Mouse (Mus musculus) kidney, embryonic 14.5 days (tissue): ENCODE measurements around the gene Plod3. TPM values are rescaled to one million over a fixed set of nuclear protein-coding genes. Genes with fewer than 3 reads are reported as not detected.

Experiments
- ATAC-seq: fragments of 200-750 bp; cut with Nextera tagmentation; 2 replicates; pipeline ENCODE4 v1.8.0; 2017; ENCODE audit warnings: moderate number of reproducible peaks, mild to moderate bottlenecking, moderate TSS enrichment, moderate library complexity; ENCODE audit not compliant: low FRiP score, low TSS enrichment
- H3K27ac ChIP-seq: fragments of 300-500 bp; sonication (generic); 2 replicates; pipeline ENCODE4 v1.5.1; 2014; ENCODE audit warnings: low read depth, mild to moderate bottlenecking, low read length, moderate library complexity, mixed read lengths
- H3K27me3 ChIP-seq: fragments of 300-500 bp; sonication (generic); 2 replicates; pipeline ENCODE4 v1.6.1; 2014; ENCODE audit warnings: mild to moderate bottlenecking, low read length; ENCODE audit not compliant: control insufficient read depth, insufficient read depth
- H3K36me3 ChIP-seq: fragments of 300-500 bp; sonication (generic); 2 replicates; pipeline ENCODE4 v1.6.1; 2014; ENCODE audit warnings: low read length, mixed read lengths; ENCODE audit not compliant: control insufficient read depth, insufficient read depth
- H3K4me1 ChIP-seq: fragments of 300-500 bp; sonication (generic); 2 replicates; pipeline ENCODE4 v1.6.1; 2014; ENCODE audit warnings: low read length, mixed read lengths; ENCODE audit not compliant: control insufficient read depth, insufficient read depth
- H3K4me2 ChIP-seq: fragments of 300-500 bp; sonication (generic); replicated peaks from 2 replicates; pipeline ENCODE4 v1.6.1; 2014; ENCODE audit warnings: low read depth, mild to moderate bottlenecking, low read length
- H3K4me3 ChIP-seq: fragments of 300-500 bp; sonication (generic); 2 replicates; pipeline ENCODE4 v1.5.1; 2014; ENCODE audit warnings: mild to moderate bottlenecking, low read length
- H3K9ac ChIP-seq: fragments of 300-500 bp; sonication (generic); 2 replicates; pipeline ENCODE4 v1.6.1; 2014; ENCODE audit warnings: low read depth, mild to moderate bottlenecking, low read length, moderate library complexity
- H3K9me3 ChIP-seq: fragments of 300-500 bp; sonication (generic); 2 replicates; pipeline ENCODE4 v1.6.1; 2016; ENCODE audit warnings: low read length; ENCODE audit not compliant: control insufficient read depth
- WGBS: fragments of 180-500 bp; shearing (Covaris S2); extraction: QIAGEN DNeasy Blood & Tissue Kit; methylation state at CpG from one replicate; pipeline ENCODE4 v1.1.7; 2014; 5-methylcytosine and 5-hydroxymethylcytosine counted together
- polyA plus RNA-seq: library from polyadenylated mRNA; unstranded; fragments of >200 nt; fragmentation: Nextera tagmentation; extraction: Ambion mirVana; gene quantifications from 2 replicates; pipeline ENCODE4 v1.2.1, GENCODE M21; 2014

Gene Plod3
- polyA plus RNA-seq, 1 experiment from 2014 or later: 41.4 TPM

DNA sequence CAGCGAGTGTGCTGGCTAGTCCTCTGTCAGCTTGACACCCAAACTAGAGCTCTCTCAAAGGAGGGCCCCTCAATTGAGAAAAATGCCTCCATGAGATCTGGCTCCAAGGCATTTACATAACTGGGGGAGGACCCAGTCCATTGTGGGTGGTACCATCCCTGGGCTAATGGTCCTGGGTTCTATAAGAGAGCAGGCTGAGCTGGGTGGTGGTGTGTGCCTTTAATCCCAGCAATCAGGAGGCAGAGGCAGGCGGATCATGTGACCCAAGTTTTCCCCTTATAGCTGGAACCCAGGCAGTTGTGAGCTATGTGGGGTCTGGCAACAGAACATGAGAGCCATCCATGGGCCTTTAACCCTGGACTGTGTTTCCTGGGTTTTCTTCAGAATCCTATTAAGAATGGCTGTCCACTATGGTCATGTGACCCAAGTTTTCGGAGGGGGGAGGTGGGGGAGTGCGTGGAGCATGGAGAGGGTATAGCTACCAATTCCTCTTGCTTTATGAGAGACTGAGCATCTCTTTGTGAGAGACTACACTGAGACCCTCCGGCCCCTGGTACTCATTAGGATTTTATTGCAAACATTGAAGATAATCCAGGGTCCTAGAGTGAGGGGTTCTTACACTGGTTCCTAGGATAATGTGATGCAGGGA, 25.4 kb upstream of the Plod3 start:
- Histone ChIP-seq H3K27ac (peak overlapping the region; percentile 87), H3K27me3 (no peaks in the 10 kb centered on the region), H3K4me1 (peaks cover 33% of the 10 kb centered on the region), H3K9ac (peak overlapping the region; percentile 78), H3K4me2 (peak overlapping the region; percentile 77), H3K36me3 (peaks cover 33% of the 10 kb centered on the region), H3K9me3 (no peaks in the 10 kb centered on the region), H3K4me3 (peak overlapping the region; percentile 82)
- no peak; the same call in 1 of the 2 replicates for ATAC-seq
- 24% methylated on average over 5 of the region's 5 CpGs for WGBS

DNA sequence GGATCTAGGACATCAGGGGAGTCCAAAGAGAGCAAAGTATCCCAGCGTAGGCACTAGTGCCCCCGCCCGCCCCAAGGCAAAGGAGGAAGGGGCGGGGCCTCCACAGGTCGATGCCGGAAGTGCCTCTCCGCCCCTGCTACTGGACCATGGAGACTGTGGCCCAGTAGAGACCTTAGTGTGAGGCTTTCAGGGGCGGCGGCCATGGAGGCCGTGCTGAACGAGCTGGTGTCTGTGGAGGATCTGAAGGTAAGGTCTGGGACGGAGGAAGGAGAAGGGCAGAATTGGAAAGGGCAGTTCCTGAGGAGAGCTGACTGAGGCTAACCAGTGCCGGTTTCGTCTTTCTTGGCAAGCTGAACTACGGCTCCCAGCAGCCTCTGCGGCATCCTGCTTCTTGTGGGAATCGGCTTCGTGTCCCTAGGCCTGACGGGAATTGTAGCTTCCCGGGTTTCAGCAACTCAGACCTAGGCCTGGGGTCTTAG, 24.8 kb upstream of the Plod3 start:
- no peaks in the 10 kb centered on the region for H3K27me3 ChIP-seq
- peak overlapping the region; percentile 77 for H3K4me2 ChIP-seq
- peak; percentile 86 for ATAC-seq
- H3K9ac ChIP-seq: peak overlapping the region; percentile 78
- 0% methylated on average over 20 of the region's 20 CpGs for WGBS
- peak overlapping the region; percentile 87 for H3K27ac ChIP-seq
- H3K4me3 ChIP-seq: peak overlapping the region; percentile 82
- H3K9me3 ChIP-seq: no peaks in the 10 kb centered on the region
- H3K4me1 ChIP-seq: peaks cover 38% of the 10 kb centered on the region
- H3K36me3 ChIP-seq: peaks cover 33% of the 10 kb centered on the region

DNA sequence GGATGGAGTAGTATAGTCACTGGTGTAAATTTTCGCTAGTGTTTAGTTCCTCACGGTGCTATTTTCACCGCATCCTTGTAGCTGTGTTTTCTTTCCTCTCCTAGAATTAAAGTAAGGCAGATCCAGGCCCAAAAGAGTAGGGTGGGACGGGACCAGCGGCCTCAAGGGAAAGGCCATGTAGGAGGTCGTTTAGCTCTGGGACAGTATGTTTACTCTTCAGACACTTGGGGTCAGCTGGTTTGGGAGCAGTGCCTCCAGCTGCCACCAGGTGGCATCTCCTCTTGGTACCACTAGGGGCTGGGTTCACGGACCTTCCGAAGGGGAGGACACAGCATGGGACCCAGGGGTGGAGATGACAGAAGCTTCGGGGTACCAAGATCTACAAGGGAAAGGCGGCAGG, 24.3 kb upstream of the Plod3 start:
- peak; percentile 68 for ATAC-seq
- H3K9ac ChIP-seq: peak overlapping the region; percentile 78
- WGBS: 1% methylated on average over 10 of the region's 10 CpGs
- H3K9me3 ChIP-seq: no peaks in the 10 kb centered on the region
- H3K27me3 ChIP-seq: no peaks in the 10 kb centered on the region
- peaks cover 33% of the 10 kb centered on the region for H3K36me3 ChIP-seq
- peaks cover 43% of the 10 kb centered on the region for H3K4me1 ChIP-seq
- H3K27ac ChIP-seq: peak overlapping the region; percentile 87
- H3K4me2 ChIP-seq: peak overlapping the region; percentile 77
- H3K4me3 ChIP-seq: peak overlapping the region; percentile 82

DNA sequence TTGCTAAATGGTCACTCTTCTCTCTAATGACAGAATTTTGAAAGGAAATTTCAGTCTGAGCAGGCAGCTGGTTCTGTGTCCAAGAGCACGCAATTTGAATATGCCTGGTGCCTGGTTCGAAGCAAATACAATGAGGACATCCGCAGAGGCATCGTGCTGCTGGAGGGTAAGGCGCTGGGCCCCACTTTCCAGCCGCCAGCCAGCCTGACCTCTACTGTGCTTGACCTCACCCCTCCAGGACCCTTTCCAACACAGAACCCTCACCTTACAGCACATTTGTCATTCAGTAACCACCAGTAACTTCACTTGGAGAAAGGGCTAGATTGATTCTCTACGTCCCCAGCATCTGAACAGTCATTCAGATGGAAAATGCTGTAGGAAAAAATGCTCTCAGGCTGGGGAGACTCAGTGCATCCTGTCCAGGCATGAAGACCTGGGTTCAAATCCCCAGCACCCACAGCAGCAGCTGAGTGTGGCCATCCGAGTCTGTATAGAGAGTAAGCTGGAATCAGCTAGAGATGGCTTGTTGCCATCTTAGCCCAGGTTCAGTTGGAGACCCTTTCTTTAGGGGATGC, 23.8 kb upstream of the Plod3 start:
- H3K36me3 ChIP-seq: peaks cover 33% of the 10 kb centered on the region
- no peak overlapping the region for H3K27ac ChIP-seq
- no peaks in the 10 kb centered on the region for H3K27me3 ChIP-seq
- ATAC-seq: no peak
- no peaks in the 10 kb centered on the region for H3K9me3 ChIP-seq
- WGBS: 70% methylated on average over 8 of the region's 8 CpGs
- H3K4me1 ChIP-seq: peaks cover 45% of the 10 kb centered on the region
- H3K4me3 ChIP-seq: peak overlapping the region; percentile 82
- peak overlapping the region; percentile 77 for H3K4me2 ChIP-seq
- peak overlapping the region; percentile 78; the same call in 1 of the 2 replicates for H3K9ac ChIP-seq

DNA sequence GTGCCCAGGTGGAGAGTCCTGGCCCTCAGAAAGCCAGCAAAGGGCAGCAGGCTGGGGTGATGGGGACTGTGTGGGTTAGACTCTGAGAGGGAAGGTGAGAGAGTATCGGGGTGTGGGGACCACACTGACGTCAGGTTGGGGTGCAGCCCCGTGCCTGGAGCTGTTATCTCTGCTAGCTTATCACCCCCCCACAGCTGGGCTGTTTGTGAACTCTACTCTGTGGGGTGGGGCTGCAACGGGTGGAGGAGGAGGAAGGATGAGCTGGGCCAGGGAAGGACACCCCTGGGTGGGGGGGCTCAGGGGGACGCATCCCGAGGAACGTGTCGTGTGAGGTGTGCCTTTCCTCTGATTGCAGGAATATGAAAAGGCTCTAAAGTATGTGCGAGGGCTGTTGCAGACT, 21.6 kb upstream of the Plod3 start:
- ATAC-seq: no peak
- no peak overlapping the region for H3K4me2 ChIP-seq
- H3K27ac ChIP-seq: peak overlapping the region; percentile 90; the same call in 1 of the 2 replicates
- peaks cover 33% of the 10 kb centered on the region for H3K36me3 ChIP-seq
- no peak overlapping the region for H3K4me3 ChIP-seq
- H3K4me1 ChIP-seq: peaks cover 38% of the 10 kb centered on the region
- no peak overlapping the region for H3K9ac ChIP-seq
- H3K27me3 ChIP-seq: no peaks in the 10 kb centered on the region
- no peaks in the 10 kb centered on the region for H3K9me3 ChIP-seq
- 84% methylated on average over 9 of the region's 9 CpGs for WGBS

DNA sequence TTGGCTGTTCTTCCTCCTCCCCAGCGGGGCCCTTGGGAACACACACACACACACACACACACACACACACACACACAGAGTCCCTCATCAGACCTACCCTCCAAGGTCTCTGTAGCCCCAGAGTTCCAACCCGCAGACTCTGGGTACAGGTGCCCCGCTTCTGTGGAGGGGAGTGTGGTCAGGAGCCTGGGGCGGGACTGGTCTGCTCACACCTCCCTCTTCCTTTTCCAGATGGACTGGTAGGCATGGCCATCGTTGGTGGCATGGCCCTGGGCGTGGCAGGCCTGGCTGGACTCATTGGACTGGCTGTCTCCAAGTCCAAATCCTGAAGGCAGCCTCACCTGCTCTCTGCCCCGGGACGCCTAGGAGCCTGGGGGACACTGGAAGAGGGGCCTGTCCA, 21.1 kb upstream of the Plod3 start:
- peak overlapping the region; percentile 90 for H3K27ac ChIP-seq

DNA sequence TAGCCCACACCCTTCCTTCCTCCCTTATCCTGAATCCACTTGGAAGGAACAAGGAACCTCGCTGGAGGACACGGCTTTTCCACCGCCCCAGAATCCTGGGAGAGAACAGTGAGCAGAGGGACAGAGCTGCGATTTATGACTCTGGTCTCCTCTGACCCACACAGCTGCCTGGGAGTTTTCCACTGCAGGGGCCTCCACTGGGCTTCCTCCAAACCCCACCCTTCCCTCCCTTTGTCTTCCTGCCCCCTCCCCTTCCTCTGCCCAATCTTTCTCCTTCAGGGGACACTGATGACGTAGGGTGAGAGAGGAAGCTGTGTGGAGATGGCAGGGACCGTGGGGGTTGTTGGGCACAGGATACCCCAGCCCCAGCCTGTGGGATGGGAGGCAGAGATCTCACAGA, 20.5 kb upstream of the Plod3 start, which contains the start of gene Cldn15:
TSS of gene Cldn15 (plus strand) at position 286 of the 400 bp plus-strand sequence.
- Histone ChIP-seq H3K36me3 (peaks cover 33% of the 10 kb centered on the region), H3K4me3 (no peak within 1 kb of the TSS), H3K9ac (peak within 1 kb of the TSS; percentile 31), H3K27me3 (no peaks in the 10 kb centered on the region), H3K27ac (peak within 1 kb of the TSS; percentile 90), H3K4me2 (0 out of 2 replicates have a peak within 1 kb of the TSS, but pooled peaks have one; percentile 8), H3K4me1 (peaks cover 35% of the 10 kb centered on the region), H3K9me3 (no peaks in the 10 kb centered on the region)
- peak; percentile 38 for ATAC-seq
- 24% methylated on average over 6 of the region's 6 CpGs for WGBS

More for the DNA sequence above, 21.1 kb upstream of the Plod3 start:
- H3K9me3 ChIP-seq: no peaks in the 10 kb centered on the region
- H3K4me2 ChIP-seq: no peak overlapping the region
- 80% methylated on average over 7 of the region's 8 CpGs for WGBS
- no peak for ATAC-seq
- no peak overlapping the region for H3K4me3 ChIP-seq
- peaks cover 33% of the 10 kb centered on the region for H3K36me3 ChIP-seq
- peak overlapping the region; percentile 31; the same call in 1 of the 2 replicates for H3K9ac ChIP-seq
- peaks cover 38% of the 10 kb centered on the region for H3K4me1 ChIP-seq
- H3K27me3 ChIP-seq: no peaks in the 10 kb centered on the region

DNA sequence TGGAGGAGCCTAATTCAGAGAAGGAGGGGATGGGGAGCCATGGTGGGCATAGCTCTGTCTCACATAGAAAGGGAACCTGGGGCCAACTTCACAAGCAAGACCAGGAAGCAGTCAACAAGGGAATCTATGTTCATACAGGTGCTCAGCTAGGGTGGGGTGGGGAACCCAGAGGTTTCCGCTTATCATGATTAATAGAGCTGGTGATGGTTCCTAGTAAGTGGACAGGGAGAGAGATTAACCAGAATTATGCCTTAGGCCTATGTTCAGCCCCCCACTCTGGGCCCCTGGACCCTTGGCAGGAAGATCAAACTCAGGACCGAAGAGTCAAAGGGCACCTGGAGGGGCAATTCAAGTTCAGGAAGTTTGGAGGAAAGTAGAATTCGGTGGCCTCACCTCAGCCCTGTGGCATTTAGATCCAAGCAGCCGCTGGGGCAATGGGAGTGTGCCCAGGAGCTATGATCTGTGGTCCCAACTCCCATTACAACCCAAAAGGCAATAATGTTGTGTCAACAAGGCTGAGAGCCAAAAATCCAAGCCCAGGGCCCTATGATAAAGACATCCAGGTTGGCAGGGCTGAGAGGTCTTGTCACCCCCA, 19.9 kb upstream of the Plod3 start:
- peaks cover 33% of the 10 kb centered on the region for H3K36me3 ChIP-seq
- peaks cover 32% of the 10 kb centered on the region for H3K4me1 ChIP-seq
- H3K27ac ChIP-seq: peak overlapping the region; percentile 90
- 78% methylated on average over 4 of the region's 4 CpGs for WGBS
- no peaks in the 10 kb centered on the region for H3K9me3 ChIP-seq
- H3K4me2 ChIP-seq: no peak overlapping the region
- no peaks in the 10 kb centered on the region for H3K27me3 ChIP-seq
- H3K9ac ChIP-seq: 0 out of 2 replicates have a peak overlapping the region, but pooled peaks have one; percentile 7
- ATAC-seq: no peak
- H3K4me3 ChIP-seq: no peak overlapping the region
